Mouse (Mus musculus) MEL-GATA-1-ER (cell line): ENCODE results near the gene Cdh24.
"Not testable (repeated sequence)": the region's sequence is repeated elsewhere in the genome, so short reads cannot be mapped to it uniquely, and the experiment has no call there.

Experiments used
- DNase-seq: peaks from one replicate; pipeline ENCODE4 v3.0.0-alpha.2; 2012; ENCODE audit warnings: low read depth; ENCODE audit errors: extremely low read depth

Cdh24 gene

GRCm38 (mm10) chr14:54643011-54643410 is 1.8 kb upstream of the Cdh24 start:
- no peak for DNase-seq

DNA sequence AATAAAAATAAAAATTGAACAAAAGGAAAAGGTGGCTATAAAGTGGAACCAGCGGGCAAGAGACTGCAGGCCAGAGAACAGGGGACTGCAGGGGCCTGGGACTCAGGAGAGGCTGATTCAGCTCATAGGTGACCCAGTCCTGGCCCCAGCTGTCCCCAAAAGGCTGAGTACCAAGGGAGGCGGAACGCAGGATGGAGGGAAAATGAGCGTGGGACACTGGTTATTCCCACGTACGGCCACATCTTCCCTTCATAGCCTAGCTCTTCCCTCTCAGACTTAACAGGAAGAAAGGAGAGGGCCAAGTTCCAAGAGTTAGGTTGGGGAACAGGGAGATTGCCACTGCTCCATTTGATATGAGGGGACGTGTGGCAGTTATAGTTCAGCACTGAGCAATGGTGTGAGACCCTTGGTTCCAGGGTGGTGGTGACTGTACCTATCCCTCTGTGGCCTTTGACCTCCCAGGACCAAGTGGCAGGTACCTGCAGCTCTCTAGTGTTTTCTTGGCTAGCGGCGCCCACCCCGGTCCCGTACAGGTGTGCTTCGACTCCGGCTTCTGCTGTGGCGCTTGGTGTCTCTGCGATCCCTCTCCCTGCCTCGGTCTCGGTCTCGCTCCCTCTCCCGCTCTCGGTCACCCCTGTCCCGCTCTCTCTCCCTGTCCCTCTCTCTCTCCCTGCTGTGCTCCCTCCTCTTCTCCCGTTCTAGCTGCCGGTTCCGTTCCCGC is 1.2 kb upstream of the Cdh24 start:
- DNase-seq: no peak

- DNase-seq: no peak
Observed at GRCm38 (mm10) chr14:54640946-54641304, 239 bp downstream of the Cdh24 start, which contains the start of gene Gm17606. Gene Gm17606 (plus strand): TSS chr14:54640952.

- DNase-seq: no peak
Observed at GRCm38 (mm10) chr14:54640121-54640520, 1.0 kb downstream of the Cdh24 start.

DNA sequence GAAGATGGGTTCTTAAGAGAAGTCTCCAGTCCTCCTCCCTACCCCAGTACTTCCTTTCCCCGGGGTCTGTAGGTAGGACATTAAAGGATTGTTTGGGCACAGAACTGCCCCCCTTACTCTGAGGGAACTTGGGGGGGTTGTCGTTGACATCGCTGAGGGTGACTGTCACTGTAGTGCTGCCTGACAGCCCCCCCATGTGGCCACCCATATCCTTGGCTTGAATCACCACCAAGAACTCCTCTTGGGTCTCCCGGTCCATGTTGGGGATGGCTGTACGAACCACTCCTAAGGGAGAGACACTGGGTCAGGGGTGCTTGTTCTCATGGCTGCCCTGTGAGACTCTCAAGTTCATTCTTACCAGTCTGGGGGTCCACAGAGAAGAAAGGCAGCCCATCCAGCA is 3.0 kb downstream of the Cdh24 start:
- DNase-seq: no peak

- no peak for DNase-seq
Observed at GRCm38 (mm10) chr14:54636954-54637353, 4.2 kb downstream of the Cdh24 start.

DNA sequence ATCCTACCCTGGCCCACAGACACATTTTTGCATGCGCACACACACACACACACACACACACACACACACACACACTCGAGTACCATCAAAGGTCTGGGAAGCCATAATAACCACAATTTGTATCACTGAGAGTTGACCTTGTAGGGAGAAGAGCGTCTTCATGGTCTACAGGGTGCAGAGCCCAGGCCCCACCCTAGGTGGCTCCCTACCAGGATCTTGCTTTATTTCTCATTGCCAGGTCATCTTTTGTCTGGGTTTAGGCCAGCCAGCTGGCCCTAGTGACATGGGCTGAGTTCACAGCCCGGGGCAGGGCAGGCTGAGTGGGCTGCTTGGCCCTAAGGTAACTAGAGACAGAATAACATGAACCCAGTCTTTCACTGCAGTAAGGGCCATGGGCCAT is 7.0 kb downstream of the Cdh24 start:
- DNase-seq: no peak

GRCm38 (mm10) chr14:54632252-54632651 is 8.9 kb downstream of the Cdh24 start:
- DNase-seq: no peak

- DNase-seq: no peak
Observed at GRCm38 (mm10) chr14:54631240-54631599, 9.9 kb downstream of the Cdh24 start.

- DNase-seq: peak; percentile 77
Observed at GRCm38 (mm10) chr14:54630583-54631239, 10.5 kb downstream of the Cdh24 start.

DNA sequence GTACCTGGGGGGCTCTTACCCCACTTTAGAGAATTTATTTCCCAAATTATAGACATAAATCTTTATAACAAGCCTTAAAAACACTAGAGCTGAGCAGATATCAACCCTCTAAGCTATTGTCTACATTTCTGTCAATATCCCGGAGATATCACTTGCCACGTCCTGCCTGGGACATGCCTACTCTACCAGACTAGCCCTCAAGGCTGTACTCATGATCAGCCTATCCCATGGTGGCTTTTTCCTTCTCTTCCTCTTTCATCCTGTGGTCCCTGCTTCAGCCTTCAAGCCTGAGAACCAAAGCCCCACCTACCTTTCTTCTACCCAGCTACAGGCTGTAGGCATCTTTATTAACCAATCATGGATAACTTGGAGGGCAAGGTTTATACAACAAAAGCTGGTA is 11.4 kb downstream of the Cdh24 start:
- DNase-seq: peak; percentile 67

DNA sequence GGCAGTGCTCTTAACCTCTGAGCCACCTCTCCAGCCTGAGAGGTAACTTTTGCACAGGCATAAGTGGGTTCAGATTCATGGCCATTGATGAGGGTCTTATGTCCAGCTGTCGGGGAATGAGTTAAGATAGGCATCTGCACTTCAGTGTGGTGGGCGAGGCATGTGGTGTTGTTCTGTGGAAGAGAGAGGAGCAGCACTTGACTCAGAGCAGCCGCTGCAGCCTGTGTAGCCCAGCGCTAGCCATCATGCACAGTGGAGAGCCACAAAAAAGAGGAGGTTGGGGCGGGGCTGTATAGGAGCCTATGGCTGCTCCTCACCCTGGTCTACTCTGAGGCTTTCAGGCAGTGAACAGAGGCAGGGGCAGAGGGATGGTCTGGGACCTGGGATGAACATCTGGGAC is 13.1 kb downstream of the Cdh24 start:
- DNase-seq: no peak

DNA sequence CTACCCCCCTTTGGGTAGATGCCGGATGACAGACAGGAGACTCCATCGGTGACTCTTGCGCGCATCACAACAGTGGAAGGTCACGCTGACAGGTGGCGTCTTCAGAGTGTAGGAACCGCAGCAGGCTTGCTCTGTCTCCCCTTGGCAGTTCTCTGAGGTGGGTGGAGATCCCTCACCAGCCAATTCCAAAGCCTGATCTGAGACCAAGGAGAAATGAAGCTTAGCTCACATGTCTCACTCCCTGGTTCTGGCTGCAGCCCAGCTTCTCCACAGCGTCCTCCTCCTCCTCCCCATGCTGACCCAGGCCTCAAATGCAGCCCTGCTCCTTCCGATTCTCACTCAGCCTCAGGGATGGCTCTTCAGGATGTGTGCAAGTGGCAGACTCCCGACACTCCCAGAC is 16.2 kb downstream of the Cdh24 start:
- DNase-seq: no peak

DNA sequence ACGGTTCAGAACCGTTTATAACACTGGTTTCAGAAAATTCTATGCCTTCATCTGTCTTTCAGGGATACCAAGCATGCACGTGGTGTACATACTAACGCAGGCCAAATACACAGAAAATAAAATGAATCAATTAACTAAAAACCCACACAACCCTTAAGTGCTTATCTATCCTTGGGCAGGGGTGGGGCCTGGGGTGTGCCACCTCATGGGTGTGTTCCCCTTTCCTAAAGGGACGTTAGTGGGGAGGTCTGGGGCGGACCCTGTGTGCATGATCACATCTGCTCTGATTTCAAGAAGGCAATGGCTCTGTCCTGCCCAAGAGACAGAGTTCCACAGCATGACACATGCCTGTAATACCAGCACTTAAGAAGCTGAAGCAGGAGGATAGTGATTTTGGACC is 17.8 kb downstream of the Cdh24 start:
- no peak for DNase-seq

DNA sequence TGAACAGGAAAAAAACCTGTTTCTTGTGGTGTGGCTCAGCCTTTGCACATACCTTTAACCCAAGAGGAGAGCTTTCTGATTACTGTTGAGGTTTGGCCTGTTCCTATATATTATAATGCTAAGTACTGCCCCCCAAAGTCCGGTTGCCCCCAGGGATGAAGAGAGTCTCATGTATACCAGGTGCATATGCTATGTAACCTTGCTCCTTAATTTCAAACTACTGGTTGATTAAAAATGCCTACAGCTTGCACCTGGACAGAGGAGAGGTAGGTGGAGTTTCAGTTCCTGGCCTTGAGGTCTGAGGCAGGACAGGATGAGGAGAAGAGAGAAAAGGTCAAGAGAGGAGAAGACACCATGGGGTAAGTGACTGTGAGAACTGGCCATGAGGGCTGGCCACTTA is 20.0 kb downstream of the Cdh24 start, which contains the start of gene Psmb11:
Gene Psmb11 (plus strand): TSS at position 301 of the 400 bp plus-strand sequence.
- DNase-seq: no peak

- peak; percentile 77 for DNase-seq
Observed at GRCm38 (mm10) chr14:54617897-54618365, 23.2 kb downstream of the Cdh24 start, which contains the start of gene Psmb5. Gene Psmb5 (minus strand): TSS chr14:54618022.

DNA sequence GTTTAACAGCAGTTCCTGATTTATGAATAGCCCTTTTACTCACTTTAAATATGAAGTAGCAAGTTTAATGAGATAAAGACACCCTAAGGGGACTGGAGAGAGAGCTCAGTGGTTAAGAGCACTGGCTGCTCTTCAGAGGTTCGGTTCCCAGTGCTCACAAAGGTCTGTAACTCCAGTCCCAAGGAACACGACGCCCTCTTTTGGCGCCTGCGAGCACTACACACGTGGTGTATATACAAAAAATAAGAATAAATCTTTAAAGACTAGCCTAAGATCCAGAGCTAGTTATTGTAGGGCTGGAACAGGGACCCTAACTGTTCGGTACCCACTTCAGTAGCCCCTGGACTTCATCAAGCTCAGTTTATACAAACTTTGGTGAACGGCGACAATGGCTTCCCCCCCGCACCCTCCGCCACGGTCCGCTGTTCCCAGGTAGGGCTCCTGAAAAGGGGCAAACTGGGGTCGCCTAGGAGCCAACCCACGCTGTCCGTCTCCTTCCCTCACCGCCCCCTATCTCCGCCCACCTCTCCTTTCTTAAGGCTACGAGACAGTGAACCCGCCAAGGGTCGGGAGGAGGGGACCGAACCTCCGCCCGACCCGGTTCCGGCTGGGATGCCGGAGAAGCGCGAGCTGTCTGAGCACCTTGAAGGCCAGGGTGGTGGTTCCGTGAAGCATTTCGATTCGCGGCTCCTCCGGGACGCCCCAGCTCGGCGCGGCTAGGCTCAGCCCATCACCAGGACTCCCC is 23.8 kb downstream of the Cdh24 start:
- no peak for DNase-seq

- DNase-seq: no peak
Observed at GRCm38 (mm10) chr14:54616226-54616825, 24.8 kb downstream of the Cdh24 start.

GRCm38 (mm10) chr14:54614130-54614529 is 27.0 kb downstream of the Cdh24 start:
- not testable (repeated sequence) for DNase-seq

DNA sequence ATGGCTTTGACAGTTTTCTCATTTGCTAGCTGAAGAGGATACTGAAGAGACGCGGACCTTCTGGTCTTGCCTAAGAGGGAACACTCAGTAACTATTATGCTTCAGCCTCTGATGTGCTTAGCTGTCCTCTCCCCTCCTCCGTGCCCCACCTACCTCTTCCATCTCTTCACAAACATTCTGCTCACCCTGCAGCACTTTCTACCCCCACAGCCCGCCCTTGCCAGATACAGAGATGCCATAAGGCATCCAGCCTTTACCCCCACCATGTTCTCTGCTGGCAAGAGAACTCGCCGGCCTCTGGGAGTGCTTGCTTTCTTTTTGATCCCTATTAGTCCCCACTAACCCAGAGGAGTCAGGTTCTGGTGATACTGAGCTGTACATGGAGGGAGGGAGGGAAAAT is 30.5 kb downstream of the Cdh24 start:
- DNase-seq: no peak

DNA sequence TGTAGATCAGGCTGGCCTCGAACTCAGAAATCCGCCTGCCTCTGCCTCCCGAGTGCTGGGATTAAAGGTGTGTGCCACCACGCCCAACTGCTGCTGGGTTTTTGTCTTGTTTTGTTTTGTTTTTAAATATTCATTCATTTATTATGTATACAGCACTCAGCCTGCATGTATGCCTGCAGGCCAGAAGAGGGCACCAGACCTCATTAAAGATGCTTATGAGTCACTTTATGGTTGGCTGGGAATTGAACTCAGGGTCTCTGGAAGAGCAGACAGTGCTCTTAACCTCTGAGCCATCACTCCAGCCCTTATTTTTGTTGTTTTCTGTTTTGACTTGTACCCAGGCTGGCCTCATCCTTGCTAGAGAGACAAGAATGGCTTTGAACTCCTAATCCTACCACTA is 31.2 kb downstream of the Cdh24 start:
- DNase-seq: no peak

GRCm38 (mm10) chr14:54609245-54609644 is 31.9 kb downstream of the Cdh24 start:
- DNase-seq: no peak
